Mouse (Mus musculus): ENCODE measurements around the gene Gdpd1. TPM values are rescaled to one million over a fixed set of nuclear protein-coding genes. Genes with fewer than 3 reads are reported as not detected.
A peak's percentile ranks its signal among the peaks of the same experiment; 100 is the strongest.

Gene Gdpd1
- total and polyA plus RNA-seq, 2 experiments: 0.48 to 0.92 TPM

DNA sequence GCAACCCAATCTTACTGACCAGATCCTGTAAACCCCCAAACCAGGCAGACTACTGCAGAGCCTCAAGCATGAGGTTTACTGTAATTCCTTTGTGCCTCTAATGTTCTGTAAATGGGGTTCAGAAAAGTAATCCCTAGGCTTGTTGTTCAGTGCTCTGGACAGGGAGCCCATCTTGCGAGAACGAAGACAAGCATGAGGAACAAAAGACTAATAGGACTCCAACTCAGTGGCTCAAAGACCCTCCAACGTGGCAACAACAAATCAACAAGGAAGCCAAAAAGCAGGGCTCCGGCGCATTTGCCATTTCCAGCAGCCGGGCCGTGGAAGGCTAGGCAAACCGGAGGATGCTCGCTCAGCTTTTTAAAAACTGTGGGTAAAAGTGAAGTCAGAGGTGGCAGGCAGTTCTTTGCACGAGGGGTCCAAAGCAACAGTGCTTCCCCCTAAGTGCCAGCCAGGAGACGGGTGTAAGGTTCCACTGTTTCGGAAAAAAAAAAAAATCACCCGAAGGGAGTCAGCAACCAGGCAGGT, 81.3 kb downstream of the Gdpd1 start:
- TF ChIP-seq POLR2A (IDR thresholded peaks at IDR 0.05; ENCODE audit: extremely low read depth, insufficient read depth, low read length) (no peak), CTCF (IDR thresholded peaks at IDR 0.05; ENCODE audit: low read depth, low read length) (no peak)
- H3K27ac ChIP-seq (replicated peaks; ENCODE audit: insufficient read depth, low read depth, low read length): peak overlapping the region; percentile 88

DNA sequence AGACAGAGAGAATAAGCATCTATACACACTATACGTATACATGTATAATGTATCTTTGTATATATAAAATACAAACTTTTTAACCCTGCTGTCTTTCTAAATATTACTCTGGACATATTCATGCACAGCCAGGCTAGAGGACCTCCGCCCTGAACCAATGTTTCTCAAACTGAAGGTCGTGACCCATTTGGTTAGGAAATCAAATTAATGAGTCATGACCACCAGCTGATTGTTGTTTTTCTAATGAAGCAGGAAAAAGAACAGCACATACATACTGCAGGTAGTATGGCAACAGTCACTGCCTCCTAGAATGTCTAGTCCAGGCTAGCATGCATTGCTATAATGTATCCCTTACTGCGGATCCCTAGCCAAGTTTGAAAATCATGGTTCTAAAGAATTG, 82.6 kb downstream of the Gdpd1 start:
- Histone ChIP-seq H3K27ac (replicated peaks; ENCODE audit: insufficient read depth, low read depth, low read length) (no peak overlapping the region), H3K36me3 (ENCODE audit: control insufficient read depth, insufficient read depth, low read length) (peaks cover 2% of the 10 kb centered on the region; the same call in 1 of the 2 replicates), H3K9ac (ENCODE audit: low read depth, low read length) (no peak overlapping the region), H3K79me2 (ENCODE audit: control insufficient read depth, insufficient read depth, low read length) (peaks cover 33% of the 10 kb centered on the region), H3K4me3 (ENCODE audit: insufficient read depth, low read depth, low read length) (no peak overlapping the region), H3K4me1 (ENCODE audit: control insufficient read depth, insufficient read depth, low read length) (peaks cover 17% of the 10 kb centered on the region), H3K27me3 (ENCODE audit: control insufficient read depth, insufficient read depth, low read length) (no peaks in the 10 kb centered on the region)
- TF ChIP-seq POLR2A (IDR thresholded peaks at IDR 0.05; ENCODE audit: extremely low read depth, insufficient read depth, low read length) (no peak), CTCF (IDR thresholded peaks at IDR 0.05; ENCODE audit: low read depth, low read length) (no peak)
- WGBS: 46% methylated on average over 4 of the region's 4 CpGs
- DNase-seq (ENCODE audit: extremely low read depth, low read depth, low spot score): peak; percentile 67

More for the DNA sequence above, 81.3 kb downstream of the Gdpd1 start:
- Histone ChIP-seq H3K36me3 (ENCODE audit: control insufficient read depth, insufficient read depth, low read length) (peaks cover 2% of the 10 kb centered on the region; the same call in 1 of the 2 replicates), H3K4me1 (ENCODE audit: control insufficient read depth, insufficient read depth, low read length) (peaks cover 17% of the 10 kb centered on the region), H3K9ac (ENCODE audit: low read depth, low read length) (peak overlapping the region; percentile 95), H3K79me2 (ENCODE audit: control insufficient read depth, insufficient read depth, low read length) (peaks cover 27% of the 10 kb centered on the region), H3K27me3 (ENCODE audit: control insufficient read depth, insufficient read depth, low read length) (no peaks in the 10 kb centered on the region), H3K4me3 (ENCODE audit: insufficient read depth, low read depth, low read length) (peak overlapping the region; percentile 78)
- 2% methylated on average over 13 of the region's 13 CpGs for WGBS
- no peak for DNase-seq (ENCODE audit: extremely low read depth, low read depth, low spot score)

DNA sequence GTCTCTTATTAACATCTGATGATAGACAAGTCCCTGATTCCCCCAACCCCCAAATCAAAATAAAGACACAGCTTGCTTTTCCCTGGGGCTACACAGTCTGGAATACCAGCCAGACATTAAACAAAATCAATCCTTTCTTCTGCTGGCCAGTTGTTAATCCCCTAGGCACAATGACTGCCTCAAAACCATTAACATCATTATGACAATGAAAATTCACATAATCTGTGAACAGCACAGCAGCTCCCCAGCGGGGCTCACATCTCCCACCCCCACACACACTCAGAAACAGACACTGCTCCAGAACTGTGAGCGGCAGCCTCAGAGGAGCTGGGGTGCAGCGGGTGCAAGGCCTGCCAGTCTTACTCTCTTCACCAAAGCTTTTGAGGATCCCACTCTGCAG, 83.6 kb downstream of the Gdpd1 start:
- Histone ChIP-seq H3K36me3 (ENCODE audit: control insufficient read depth, insufficient read depth, low read length) (peaks cover 2% of the 10 kb centered on the region; the same call in 1 of the 2 replicates), H3K4me1 (ENCODE audit: control insufficient read depth, insufficient read depth, low read length) (peaks cover 15% of the 10 kb centered on the region), H3K79me2 (ENCODE audit: control insufficient read depth, insufficient read depth, low read length) (peaks cover 39% of the 10 kb centered on the region), H3K9ac (ENCODE audit: low read depth, low read length) (no peak overlapping the region), H3K27ac (replicated peaks; ENCODE audit: insufficient read depth, low read depth, low read length) (no peak overlapping the region), H3K27me3 (ENCODE audit: control insufficient read depth, insufficient read depth, low read length) (no peaks in the 10 kb centered on the region), H3K4me3 (ENCODE audit: insufficient read depth, low read depth, low read length) (no peak overlapping the region)
- 91% methylated on average over 3 of the region's 3 CpGs for WGBS
- no peak for TF ChIP-seq CTCF (IDR thresholded peaks at IDR 0.05; ENCODE audit: low read depth, low read length)
- no peak for TF ChIP-seq POLR2A (IDR thresholded peaks at IDR 0.05; ENCODE audit: extremely low read depth, insufficient read depth, low read length)
- DNase-seq (ENCODE audit: extremely low read depth, low read depth, low spot score): no peak

DNA sequence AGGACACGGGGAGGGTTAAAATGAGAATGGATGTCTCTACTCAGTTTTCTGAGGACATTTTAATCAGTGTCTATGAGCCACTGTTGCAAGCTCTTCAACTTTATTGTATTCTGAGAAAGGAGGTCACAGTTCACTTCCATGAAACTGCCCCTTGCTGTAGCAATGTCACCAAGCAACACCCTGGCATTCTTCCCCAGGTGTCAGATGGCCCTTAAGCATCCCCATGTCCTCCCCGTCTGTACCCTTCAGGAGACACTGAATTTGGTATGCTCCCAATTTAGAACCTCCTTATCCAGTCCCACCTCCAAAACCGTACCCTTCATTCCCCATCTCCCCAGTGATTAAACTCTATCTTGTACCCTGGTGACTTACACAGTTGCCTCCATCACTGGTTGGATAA, 88.9 kb downstream of the Gdpd1 start:
- no peaks in the 10 kb centered on the region for H3K27me3 ChIP-seq (ENCODE audit: control insufficient read depth, insufficient read depth, low read length)
- no peak overlapping the region for H3K27ac ChIP-seq (replicated peaks; ENCODE audit: insufficient read depth, low read depth, low read length)
- H3K4me3 ChIP-seq (ENCODE audit: insufficient read depth, low read depth, low read length): no peak overlapping the region
- H3K9ac ChIP-seq (ENCODE audit: low read depth, low read length): no peak overlapping the region
- 67% methylated on average over 3 of the region's 3 CpGs for WGBS
- DNase-seq (ENCODE audit: extremely low read depth, low read depth, low spot score): no peak
- TF ChIP-seq CTCF (IDR thresholded peaks at IDR 0.05; ENCODE audit: low read depth, low read length) (no peak), POLR2A (IDR thresholded peaks at IDR 0.05; ENCODE audit: extremely low read depth, insufficient read depth, low read length) (no peak)
- H3K4me1 ChIP-seq (ENCODE audit: control insufficient read depth, insufficient read depth, low read length): peaks cover 2% of the 10 kb centered on the region; the same call in 1 of the 2 replicates
- peaks cover 2% of the 10 kb centered on the region; the same call in 1 of the 2 replicates for H3K36me3 ChIP-seq (ENCODE audit: control insufficient read depth, insufficient read depth, low read length)
- peaks cover 56% of the 10 kb centered on the region for H3K79me2 ChIP-seq (ENCODE audit: control insufficient read depth, insufficient read depth, low read length)

Other genes with a start within 250 kb of the Gdpd1 start
- gene Ypel2, start 80.4 kb downstream of the Gdpd1 start, total RNA-seq (2014; rRNA removed): 6.2 and 9.7 TPM in 2 replicates
- gene Ypel2, start 80.4 kb downstream of the Gdpd1 start, polyA plus RNA-seq (2012; rRNA removed): 5.1 and 6.6 TPM in 2 replicates
- 3.8 and 5.1 TPM in 2 replicates for gene Smg8, start 12.7 kb upstream of the Gdpd1 start, total RNA-seq (2014; rRNA removed)
- gene Smg8, start 12.7 kb upstream of the Gdpd1 start, polyA plus RNA-seq (2012; rRNA removed): 3.3 and 4.5 TPM in 2 replicates
- gene Prr11, start 34.6 kb upstream of the Gdpd1 start, total RNA-seq (2014; rRNA removed): 0.13 TPM in 1 of 2 replicates, not detected in the other
- 0.04 and 0.06 TPM in 2 replicates for gene Prr11, start 34.6 kb upstream of the Gdpd1 start, polyA plus RNA-seq (2012; rRNA removed)
- 1.4 and 1.9 TPM in 2 replicates for gene Ska2, start 35.2 kb upstream of the Gdpd1 start, total RNA-seq (2014; rRNA removed)
- gene Ska2, start 35.2 kb upstream of the Gdpd1 start, polyA plus RNA-seq (2012; rRNA removed): 0.31 and 0.56 TPM in 2 replicates
- gene Trim37, start 53.0 kb upstream of the Gdpd1 start, total RNA-seq (2014; rRNA removed): 6.3 and 7.6 TPM in 2 replicates
- 1.2 and 1.9 TPM in 2 replicates for gene Trim37, start 53.0 kb upstream of the Gdpd1 start, polyA plus RNA-seq (2012; rRNA removed)

All from liver, adult 2 months (tissue).